Mouse (Mus musculus) megakaryocyte, embryonic 14.5 days (primary cell): ENCODE results near the gene Tas2r143.

ENCODE experiments used
- FLI1 ChIP-seq: IDR thresholded peaks from 2 replicates; pipeline ENCODE4 v1.6.1; 2012; ENCODE audit warnings: low read length, inconsistent platforms, mixed read lengths
- GATA1 ChIP-seq: IDR thresholded peaks from 3 replicates; pipeline ENCODE4 v1.6.1; 2012; ENCODE audit warnings: mixed read lengths, low read length, inconsistent platforms, borderline replicate concordance

GRCm38 (mm10) chr6:42358901-42359300, 41.1 kb upstream of the Tas2r143 start:
- TF ChIP-seq GATA1 (no peak), FLI1 (no peak)
